Mouse (Mus musculus): Measurements from ENCODE around the gene Gm21060. TPM values are rescaled to one million over a fixed set of nuclear protein-coding genes. Genes with fewer than 3 reads are reported as not detected.
"Not testable (repeated sequence)": the region's sequence is repeated elsewhere in the genome, so short reads cannot be mapped to it uniquely, and the experiment has no call there.

Gene Gm21060
- polyA plus RNA-seq (2012; rRNA removed) (not detected in 2 replicates), polyA plus RNA-seq (2014; fragmentation: Nextera tagmentation; extraction: Ambion mirVana) (not detected in 2 replicates)

GRCm38 (mm10) chr19:61296969-61297368 lies at the start of gene Gm21060:
TSS of gene Gm21060 (minus strand) at chr19:61297069.
- DNase-seq (ENCODE audit: low read depth in 3 of 3, low spot score in 3 of 3) (no peak), ATAC-seq (ENCODE audit: insufficient read depth) (no peak)
- H3K27me3 ChIP-seq (ENCODE audit: control insufficient read depth, insufficient read depth, low read length): no peaks in the 10 kb centered on the region
- no peaks in the 10 kb centered on the region for H3K36me3 ChIP-seq (replicated peaks; ENCODE audit: control insufficient read depth, insufficient read depth, low read depth)
- H3K4me3 ChIP-seq (ENCODE audit: insufficient read depth in 1 of 2, low read depth in 2 of 2, low read length in 2 of 2): no peak within 1 kb of the TSS
- H3K9ac ChIP-seq (replicated peaks): no peak within 1 kb of the TSS
- no peaks in the 10 kb centered on the region for H3K4me1 ChIP-seq (replicated peaks; ENCODE audit: control insufficient read depth in 2 of 2, insufficient read depth in 2 of 2, low read length in 1 of 2)
- no peak within 1 kb of the TSS for H3K4me2 ChIP-seq (ENCODE audit: low read depth)
- WGBS (ENCODE audit: insufficient replicate concordance): 53% methylated on average over 2 of the region's 2 CpGs
- H3K27ac ChIP-seq: no peak within 1 kb of the TSS
- H3K9me3 ChIP-seq (ENCODE audit: control insufficient read depth, low read length): no peaks in the 10 kb centered on the region
- TF ChIP-seq CTCF (IDR thresholded peaks at IDR 0.05; ENCODE audit: low read depth) (no peak), EP300 (IDR thresholded peaks at IDR 0.05; ENCODE audit: low read depth) (no peak)

DNA sequence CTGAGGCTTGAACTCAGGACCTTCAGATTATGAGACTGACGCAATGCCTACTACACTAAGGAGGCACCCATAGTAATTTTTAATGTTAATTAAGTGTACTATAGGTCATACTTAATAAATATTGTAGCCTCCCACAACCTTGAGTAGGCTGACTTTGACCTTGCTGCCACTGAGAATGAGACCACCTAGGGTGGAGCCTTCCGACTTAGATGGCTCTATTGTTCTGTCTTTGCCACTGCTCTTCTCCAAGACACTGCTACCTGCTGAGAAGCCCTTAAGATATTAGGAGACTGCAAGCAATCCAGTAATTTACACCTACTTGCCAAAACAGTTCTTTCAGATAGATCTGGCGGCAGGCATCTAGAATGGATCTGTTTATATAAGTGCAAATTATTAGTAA lies 24.0 kb upstream of the Gm21060 start:
- 74% methylated on average over 3 of the region's 3 CpGs for WGBS (ENCODE audit: insufficient replicate concordance)
- not testable (repeated sequence) for H3K9ac ChIP-seq (replicated peaks); H3K9me3 ChIP-seq (ENCODE audit: control insufficient read depth, low read length); ATAC-seq (ENCODE audit: insufficient read depth); H3K4me1 ChIP-seq (replicated peaks; ENCODE audit: control insufficient read depth in 2 of 2, insufficient read depth in 2 of 2, low read length in 1 of 2); DNase-seq (ENCODE audit: low read depth in 3 of 3, low spot score in 3 of 3); H3K4me3 ChIP-seq (ENCODE audit: insufficient read depth in 1 of 2, low read depth in 2 of 2, low read length in 2 of 2); H3K27ac ChIP-seq; H3K4me2 ChIP-seq (ENCODE audit: low read depth); H3K27me3 ChIP-seq (ENCODE audit: control insufficient read depth, insufficient read depth, low read length); H3K36me3 ChIP-seq (replicated peaks; ENCODE audit: control insufficient read depth, insufficient read depth, low read depth)

GRCm38 (mm10) chr19:61313185-61313584 lies 16.3 kb upstream of the Gm21060 start:
- not testable (repeated sequence) for H3K9ac ChIP-seq (replicated peaks); H3K4me2 ChIP-seq (ENCODE audit: low read depth); ATAC-seq (ENCODE audit: insufficient read depth); H3K9me3 ChIP-seq (ENCODE audit: control insufficient read depth, low read length); H3K27me3 ChIP-seq (ENCODE audit: control insufficient read depth, insufficient read depth, low read length); DNase-seq (ENCODE audit: low read depth in 3 of 3, low spot score in 3 of 3); H3K4me1 ChIP-seq (replicated peaks; ENCODE audit: control insufficient read depth in 2 of 2, insufficient read depth in 2 of 2, low read length in 1 of 2); H3K36me3 ChIP-seq (replicated peaks; ENCODE audit: control insufficient read depth, insufficient read depth, low read depth); H3K27ac ChIP-seq; H3K4me3 ChIP-seq (ENCODE audit: insufficient read depth in 1 of 2, low read depth in 2 of 2, low read length in 2 of 2)
- 41% methylated on average over 11 of the region's 11 CpGs for WGBS (ENCODE audit: insufficient replicate concordance)

DNA sequence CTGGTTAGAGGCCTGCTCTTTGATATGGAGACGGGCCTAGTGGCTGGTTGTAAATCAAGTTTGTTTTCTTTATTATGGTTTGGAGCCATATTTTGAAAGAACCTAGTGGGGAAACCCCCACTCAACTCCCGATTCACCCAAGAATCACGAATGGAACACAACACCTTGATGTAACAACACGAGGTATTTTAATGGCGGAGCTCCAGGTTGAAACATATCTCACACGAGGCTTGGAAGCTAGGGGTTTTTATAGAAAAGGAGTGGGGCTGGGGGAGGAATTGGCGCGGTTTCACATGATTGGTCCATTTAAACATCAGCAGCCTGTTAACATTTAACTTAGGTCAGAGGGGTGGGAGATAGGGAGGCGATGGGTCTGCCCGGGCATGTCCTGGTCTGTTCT lies 15.5 kb upstream of the Gm21060 start:
- 62% methylated on average over 10 of the region's 10 CpGs for WGBS (ENCODE audit: insufficient replicate concordance)
- not testable (repeated sequence) for H3K27me3 ChIP-seq (ENCODE audit: control insufficient read depth, insufficient read depth, low read length); H3K4me2 ChIP-seq (ENCODE audit: low read depth); ATAC-seq (ENCODE audit: insufficient read depth); DNase-seq (ENCODE audit: low read depth in 3 of 3, low spot score in 3 of 3); H3K4me3 ChIP-seq (ENCODE audit: insufficient read depth in 1 of 2, low read depth in 2 of 2, low read length in 2 of 2); H3K36me3 ChIP-seq (replicated peaks; ENCODE audit: control insufficient read depth, insufficient read depth, low read depth); H3K9me3 ChIP-seq (ENCODE audit: control insufficient read depth, low read length); H3K27ac ChIP-seq; H3K4me1 ChIP-seq (replicated peaks; ENCODE audit: control insufficient read depth in 2 of 2, insufficient read depth in 2 of 2, low read length in 1 of 2); H3K9ac ChIP-seq (replicated peaks)

DNA sequence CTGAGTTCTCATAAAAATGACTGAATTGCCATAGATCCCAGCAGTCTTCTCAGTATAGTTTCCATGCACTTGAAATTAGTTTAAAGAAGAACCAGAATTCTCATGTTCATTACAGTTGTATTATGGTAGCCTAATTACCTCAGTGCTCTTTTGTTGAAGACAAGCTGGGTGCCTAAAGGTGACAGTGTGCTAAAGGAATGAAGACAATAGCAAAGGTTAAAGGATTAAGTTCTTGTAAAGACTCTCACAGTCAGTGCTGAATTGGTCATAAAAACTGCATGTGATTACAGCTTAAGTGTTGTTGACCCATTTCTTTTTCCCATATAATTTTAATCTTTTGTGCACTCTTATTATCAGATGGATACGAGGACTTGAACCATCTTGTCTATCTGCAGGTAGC lies 11.2 kb upstream of the Gm21060 start:
- H3K36me3 ChIP-seq (replicated peaks; ENCODE audit: control insufficient read depth, insufficient read depth, low read depth); H3K27me3 ChIP-seq (ENCODE audit: control insufficient read depth, insufficient read depth, low read length): not testable (repeated sequence)

GRCm38 (mm10) chr19:61285033-61285432 lies 11.8 kb downstream of the Gm21060 start:
- H3K36me3 ChIP-seq (replicated peaks; ENCODE audit: control insufficient read depth, insufficient read depth, low read depth); H3K4me3 ChIP-seq (ENCODE audit: insufficient read depth in 1 of 2, low read depth in 2 of 2, low read length in 2 of 2); H3K9me3 ChIP-seq (ENCODE audit: control insufficient read depth, low read length); H3K4me1 ChIP-seq (replicated peaks; ENCODE audit: control insufficient read depth in 2 of 2, insufficient read depth in 2 of 2, low read length in 1 of 2); H3K27me3 ChIP-seq (ENCODE audit: control insufficient read depth, insufficient read depth, low read length); H3K27ac ChIP-seq; DNase-seq (ENCODE audit: low read depth in 3 of 3, low spot score in 3 of 3); H3K9ac ChIP-seq (replicated peaks); ATAC-seq (ENCODE audit: insufficient read depth); H3K4me2 ChIP-seq (ENCODE audit: low read depth): not testable (repeated sequence)
- 60% methylated on average over 4 of the region's 4 CpGs for WGBS (ENCODE audit: insufficient replicate concordance)

More for the DNA sequence above, 11.2 kb upstream of the Gm21060 start:
- not testable (repeated sequence) for H3K4me1 ChIP-seq (replicated peaks; ENCODE audit: control insufficient read depth in 2 of 2, insufficient read depth in 2 of 2, low read length in 1 of 2); H3K9me3 ChIP-seq (ENCODE audit: control insufficient read depth, low read length); H3K27ac ChIP-seq; DNase-seq (ENCODE audit: low read depth in 3 of 3, low spot score in 3 of 3); H3K9ac ChIP-seq (replicated peaks); H3K4me2 ChIP-seq (ENCODE audit: low read depth); H3K4me3 ChIP-seq (ENCODE audit: insufficient read depth in 1 of 2, low read depth in 2 of 2, low read length in 2 of 2); ATAC-seq (ENCODE audit: insufficient read depth)
- 45% methylated on average over 1 of the region's 1 CpGs for WGBS (ENCODE audit: insufficient replicate concordance)
